Mouse (Mus musculus): ENCODE data around the gene Ccdc148. TPM values are rescaled to one million over a fixed set of nuclear protein-coding genes. Genes with fewer than 3 reads are reported as not detected.
A peak's percentile ranks its signal among the peaks of the same experiment; 100 is the strongest.

Gene Ccdc148
- total RNA-seq, 2 experiments from 2014 or later: 12.6 to 13.8 TPM

- intact Hi-C loops (cut with DNase I): no loop called here
- no peak for DNase-seq (ENCODE audit: extremely low spot score in 1 of 2, low spot score in 2 of 2)
Measured at GRCm38 (mm10) chr2:59129821-59130220, 30.7 kb downstream of the Ccdc148 start.

GRCm38 (mm10) chr2:59129023-59129422 lies 31.5 kb downstream of the Ccdc148 start:
- no peak for DNase-seq (ENCODE audit: extremely low spot score in 1 of 2, low spot score in 2 of 2)
- intact Hi-C loops (cut with DNase I): no loop called here

- intact Hi-C loops (cut with DNase I): no loop called here
- DNase-seq (ENCODE audit: extremely low spot score in 1 of 2, low spot score in 2 of 2): no peak
Measured at GRCm38 (mm10) chr2:59055615-59056145, 104.8 kb downstream of the Ccdc148 start.

DNA sequence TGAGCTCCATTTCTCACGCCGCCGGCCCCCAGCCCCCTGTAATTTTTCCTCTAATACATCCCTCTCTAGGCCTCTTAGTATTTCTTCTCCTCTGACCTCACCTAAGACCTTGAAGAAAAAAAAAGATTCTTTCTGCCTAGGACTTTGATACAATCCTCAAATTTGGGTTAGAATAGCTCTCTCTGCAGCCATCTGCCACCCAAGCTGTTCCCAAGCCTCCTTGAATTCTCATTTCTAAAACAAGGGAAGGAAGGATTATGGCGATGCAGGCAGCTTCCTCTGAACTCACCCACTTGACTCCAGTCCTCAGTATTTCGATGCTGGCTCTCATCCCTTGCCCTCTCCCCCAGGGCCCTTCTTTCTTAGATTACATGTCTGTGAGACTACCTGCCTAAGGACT lies 106.1 kb downstream of the Ccdc148 start:
- intact Hi-C loops (cut with DNase I): no loop called here
- peak in 1 of 2 experiments; percentile 34 for DNase-seq (ENCODE audit: extremely low spot score in 1 of 2, low spot score in 2 of 2)

DNA sequence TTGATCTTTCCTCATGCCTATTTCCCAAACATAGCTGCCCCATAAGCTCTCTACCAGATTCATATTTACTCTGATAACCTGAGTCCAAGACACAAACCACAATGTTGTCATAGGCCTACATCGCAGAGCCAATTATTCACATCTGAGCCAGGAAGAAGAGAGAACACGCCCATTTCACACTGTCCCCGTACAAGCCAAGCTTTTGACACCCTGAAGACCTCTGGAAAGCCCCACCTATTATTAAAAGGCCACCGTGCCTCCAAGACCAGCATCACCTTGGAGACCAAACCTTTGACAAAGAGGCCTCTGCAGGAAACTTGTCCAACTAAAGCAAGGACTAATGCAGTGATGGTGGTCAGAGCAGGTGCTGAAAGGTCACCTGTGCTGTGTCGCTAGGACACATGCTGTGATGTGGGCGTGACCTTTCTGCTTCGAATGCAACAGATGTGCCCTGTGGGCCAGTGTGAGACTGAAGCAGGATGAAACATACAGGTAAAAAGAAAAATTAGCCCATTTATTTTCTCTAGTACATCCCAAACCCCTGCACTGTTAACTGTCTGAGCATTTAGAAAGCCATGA lies 106.9 kb downstream of the Ccdc148 start:
- DNase-seq (ENCODE audit: extremely low spot score in 1 of 2, low spot score in 2 of 2): no peak
- intact Hi-C loops (cut with DNase I): no loop called here

GRCm38 (mm10) chr2:59050245-59050824 lies 110.1 kb downstream of the Ccdc148 start:
- intact Hi-C loops (cut with DNase I): no loop called here
- DNase-seq (ENCODE audit: extremely low spot score in 1 of 2, low spot score in 2 of 2): no peak

DNA sequence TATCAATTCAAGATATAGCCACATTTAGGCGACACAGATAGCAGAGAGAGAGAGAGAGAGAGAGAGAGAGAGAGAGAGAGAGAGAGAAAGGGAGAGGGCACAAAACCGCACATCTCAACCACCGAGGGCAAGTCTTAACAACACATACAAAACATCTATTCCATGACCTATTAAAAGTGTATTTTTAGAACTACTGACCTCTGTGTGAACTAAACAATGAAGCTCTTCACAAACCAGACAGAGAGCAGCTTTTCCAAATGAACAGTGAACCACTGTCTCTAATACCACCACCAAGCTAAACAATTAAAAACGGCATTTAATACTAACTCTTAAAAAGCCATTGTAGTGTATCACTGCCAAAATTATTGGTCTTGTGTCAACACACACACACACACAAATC lies 110.8 kb downstream of the Ccdc148 start:
- intact Hi-C loops (cut with DNase I): no loop called here

GRCm38 (mm10) chr2:59048775-59049451 lies 111.6 kb downstream of the Ccdc148 start:
- intact Hi-C loops (cut with DNase I): no loop called here
- DNase-seq (ENCODE audit: extremely low spot score in 1 of 2, low spot score in 2 of 2): no peak

More for the DNA sequence above, 110.8 kb downstream of the Ccdc148 start:
- DNase-seq (ENCODE audit: extremely low spot score in 1 of 2, low spot score in 2 of 2): no peak

DNA sequence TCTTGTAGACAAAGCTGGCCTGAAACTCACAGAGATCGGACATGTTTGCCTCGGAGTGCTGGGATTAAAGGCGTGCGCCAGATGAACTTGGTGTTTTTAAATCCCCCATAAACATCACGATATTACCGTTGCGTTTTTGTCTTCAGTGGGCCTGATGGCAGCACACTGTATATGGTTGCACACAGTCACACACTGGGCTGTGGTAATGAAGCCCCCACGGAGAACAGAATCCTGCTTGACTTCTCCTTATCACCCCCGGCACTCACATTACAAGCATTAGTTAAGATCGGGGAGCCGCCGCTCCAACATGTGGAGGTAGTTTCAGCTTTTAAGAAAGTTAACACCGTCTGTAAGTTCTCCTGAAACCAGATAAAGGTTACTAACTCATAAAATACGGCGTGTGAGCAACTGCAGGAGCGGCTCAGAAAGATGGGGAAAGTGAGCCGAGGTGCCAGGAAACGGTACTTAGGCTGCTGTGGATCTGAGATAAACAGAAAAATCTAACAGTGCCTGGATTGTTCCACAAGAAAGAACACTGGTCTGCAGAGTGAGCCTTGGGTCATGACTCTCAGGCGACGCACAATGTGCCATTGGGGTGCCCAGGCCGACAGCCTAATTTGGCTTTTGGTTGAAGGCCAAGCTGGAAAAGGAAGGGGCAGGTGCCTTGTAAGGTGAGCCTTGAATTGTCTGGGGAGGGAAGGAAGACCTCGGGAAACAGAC lies 117.0 kb downstream of the Ccdc148 start:
- no peak for DNase-seq (ENCODE audit: extremely low spot score in 1 of 2, low spot score in 2 of 2)
- intact Hi-C loops (cut with DNase I): no loop called here

DNA sequence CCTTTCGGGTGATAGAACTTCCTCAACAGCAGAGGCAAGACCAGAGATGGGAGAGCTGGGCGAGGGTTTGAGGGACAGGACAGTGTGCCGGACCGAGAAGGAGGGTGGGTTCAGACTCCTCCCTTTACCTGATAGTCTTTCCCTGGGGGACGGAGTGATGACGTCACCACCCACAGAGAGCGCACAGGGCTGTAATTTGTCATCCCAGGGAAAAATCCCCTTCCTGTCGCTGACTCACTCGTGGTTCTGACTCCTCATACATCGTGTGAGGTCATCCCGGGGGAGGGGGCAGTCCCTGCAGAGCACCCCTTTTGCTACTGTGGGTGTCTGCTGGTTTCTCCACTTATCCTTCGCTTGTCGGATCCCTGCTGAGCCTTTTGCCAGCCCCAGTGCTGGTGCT lies 117.9 kb downstream of the Ccdc148 start:
- intact Hi-C loops (cut with DNase I): no loop called here
- no peak for DNase-seq (ENCODE audit: extremely low spot score in 1 of 2, low spot score in 2 of 2)

GRCm38 (mm10) chr2:59036433-59036832 lies 124.0 kb downstream of the Ccdc148 start:
- intact Hi-C loops (cut with DNase I): no loop called here
- DNase-seq (ENCODE audit: extremely low spot score in 1 of 2, low spot score in 2 of 2): no peak

- no peak for DNase-seq (ENCODE audit: extremely low spot score in 1 of 2, low spot score in 2 of 2)
- intact Hi-C loops (cut with DNase I): no loop called here
Measured at GRCm38 (mm10) chr2:59035206-59035605, 125.3 kb downstream of the Ccdc148 start.

DNA sequence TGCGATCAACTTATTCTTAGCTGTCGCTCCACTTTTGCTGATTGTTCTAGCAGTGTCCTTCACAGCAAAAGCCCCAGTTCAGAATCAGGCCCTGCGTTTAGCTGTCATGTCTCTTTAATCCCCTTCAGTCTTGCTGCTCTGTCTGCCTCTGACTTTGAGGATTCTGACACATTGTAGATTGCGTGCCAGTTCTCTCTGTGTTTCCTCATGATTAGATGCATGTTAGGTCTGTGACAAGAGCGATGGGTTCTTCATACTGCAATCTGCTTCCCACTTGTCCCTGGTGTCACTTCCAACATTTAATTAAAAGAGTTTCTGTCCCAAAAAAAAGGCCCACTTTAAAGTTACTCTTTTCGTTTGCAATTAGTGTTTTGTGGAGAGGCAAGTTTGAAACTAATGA lies 126.2 kb downstream of the Ccdc148 start:
- intact Hi-C loops (cut with DNase I): no loop called here
- DNase-seq (ENCODE audit: extremely low spot score in 1 of 2, low spot score in 2 of 2): no peak

GRCm38 (mm10) chr2:59024558-59024957 lies 135.9 kb downstream of the Ccdc148 start:
- DNase-seq (ENCODE audit: extremely low spot score in 1 of 2, low spot score in 2 of 2): no peak
- intact Hi-C loops (cut with DNase I): no loop called here

DNA sequence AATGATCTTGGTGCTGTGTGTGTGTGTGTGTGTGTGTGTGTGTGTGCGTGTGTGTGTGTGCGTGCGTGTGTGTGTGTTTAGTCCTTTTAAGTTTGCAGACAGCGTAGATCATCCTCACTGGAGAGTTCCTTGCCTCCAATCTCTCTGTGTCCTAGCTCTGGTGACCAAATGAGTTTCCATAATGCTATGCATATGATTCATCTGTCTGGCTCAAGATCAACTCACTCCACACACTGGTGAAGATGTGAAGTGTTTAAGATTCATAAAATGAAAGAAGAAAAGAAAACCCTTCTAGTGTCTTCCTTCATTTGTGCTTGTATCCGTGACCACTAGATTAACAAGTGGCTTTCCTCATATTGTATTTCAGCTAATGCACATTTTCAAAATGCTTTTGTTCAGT lies 153.1 kb downstream of the Ccdc148 start:
- intact Hi-C loops (cut with DNase I): no loop called here
- DNase-seq (ENCODE audit: extremely low spot score in 1 of 2, low spot score in 2 of 2): no peak

GRCm38 (mm10) chr2:59006567-59007340 lies 153.7 kb downstream of the Ccdc148 start:
- intact Hi-C loops (cut with DNase I): no loop called here
- DNase-seq (ENCODE audit: extremely low spot score in 1 of 2, low spot score in 2 of 2): no peak

GRCm38 (mm10) chr2:58997151-58997550 lies 163.3 kb downstream of the Ccdc148 start:
- no peak for DNase-seq (ENCODE audit: extremely low spot score in 1 of 2, low spot score in 2 of 2)
- intact Hi-C loops (cut with DNase I): no loop called here

DNA sequence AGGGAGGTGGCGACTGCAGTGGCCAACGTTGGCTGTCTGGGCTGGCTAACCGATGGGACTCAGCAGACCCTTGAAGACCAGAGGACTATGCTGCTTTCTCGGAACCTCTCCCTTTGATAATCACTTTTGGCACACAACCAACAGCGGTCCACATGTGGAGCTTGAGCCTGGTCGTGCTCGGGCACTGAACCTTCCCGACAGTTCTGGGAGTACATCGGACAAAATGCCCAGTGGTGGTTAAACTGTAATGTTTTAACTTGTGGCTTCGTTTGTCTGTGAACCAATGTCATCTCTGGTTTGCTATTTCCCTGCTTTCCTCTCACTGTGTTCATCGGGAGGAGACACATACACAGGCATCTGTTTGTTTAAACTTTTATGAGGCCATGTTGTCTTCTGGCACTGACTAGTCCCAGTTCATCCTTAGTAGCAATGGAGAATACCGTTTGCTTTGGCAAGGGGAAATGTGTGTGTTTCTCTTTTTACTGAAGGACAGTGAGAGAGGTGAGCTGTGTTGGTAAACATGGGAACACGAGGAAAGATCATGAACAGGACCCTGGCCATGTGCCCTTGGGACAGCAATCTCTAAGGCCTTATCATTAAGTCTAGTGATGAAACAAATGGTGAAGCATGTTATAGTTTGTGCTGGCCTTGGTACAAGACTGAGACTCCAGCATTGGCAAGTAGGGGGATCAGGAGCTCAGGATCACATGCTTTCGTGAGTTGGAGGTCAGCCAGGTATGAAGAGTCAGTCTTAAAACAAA lies 167.9 kb downstream of the Ccdc148 start:
- intact Hi-C loops (cut with DNase I): no loop called here
- no peak for DNase-seq (ENCODE audit: extremely low spot score in 1 of 2, low spot score in 2 of 2)

All from left cerebral cortex, postnatal 10 days (tissue).